In genomic region chr11:31417071-31417470, GRCm38 (mm10) we compare ENCODE assay signal across 27 mouse cellular contexts.
"Had no signal": no experiment of that assay in that cellular context is flagged by ENCODE, and none has a peak within 500 bp of the region (broad histone marks: within the 10 kb centered on the region; RNA-seq: fewer than 3 reads in every experiment).

No protein-coding gene starts in this region.

- ATAC-seq: hindbrain, embryonic 16.5 days; inflammation-experienced regulatory T-cells, adult 6 months; intestine, embryonic 15.5 days; liver, embryonic 12.5 days had no signal

- H3K9ac ChIP-seq: heart, embryonic 12.5 days; hindbrain, embryonic 14.5 days; intestine, embryonic 15.5 days; kidney, embryonic 15.5 days; limb, embryonic 13.5 days; limb, embryonic 15.5 days; liver, embryonic 12.5 days; liver, embryonic 14.5 days had no signal

- H3K27ac ChIP-seq: gastrocnemius, adult 2 months; heart, adult 2 months; heart, embryonic 10.5 days; hindbrain, embryonic 10.5 days; hindbrain, embryonic 14.5 days; intestine, embryonic 15.5 days; kidney, embryonic 15.5 days; kidney, postnatal 0 days; limb, embryonic 13.5 days; limb, embryonic 15.5 days; liver, embryonic 12.5 days; liver, embryonic 14.5 days had no signal

- H3K4me2 ChIP-seq: heart, embryonic 12.5 days; hindbrain, embryonic 14.5 days; intestine, embryonic 15.5 days; kidney, embryonic 15.5 days; limb, embryonic 13.5 days; limb, embryonic 15.5 days; liver, embryonic 12.5 days had no signal

- H3K36me3 ChIP-seq: heart, embryonic 10.5 days; heart, embryonic 12.5 days; hindbrain, embryonic 10.5 days; intestine, embryonic 15.5 days; kidney, embryonic 15.5 days; limb, embryonic 13.5 days; limb, embryonic 15.5 days; liver, embryonic 12.5 days had no signal

- H3K4me3 ChIP-seq: gastrocnemius, adult 2 months; heart, adult 2 months; heart, embryonic 10.5 days; heart, embryonic 12.5 days; hindbrain, embryonic 10.5 days; intestine, embryonic 15.5 days; kidney, embryonic 15.5 days; limb, embryonic 13.5 days; limb, embryonic 15.5 days; liver, embryonic 12.5 days had no signal

- H3K4me1 ChIP-seq: heart, embryonic 10.5 days; heart, embryonic 12.5 days; hindbrain, embryonic 10.5 days; intestine, embryonic 15.5 days; kidney, embryonic 15.5 days; limb, embryonic 13.5 days; limb, embryonic 15.5 days; liver, embryonic 12.5 days had no signal

- DNase-seq: gastrocnemius, adult 2 months; gastrocnemius, postnatal 10 days; gastrocnemius, postnatal 25 days; heart, adult 2 months; heart, postnatal 10 days; heart, postnatal 4 days; kidney, adult 11 months; kidney, adult 2 months; kidney, adult 9 months; kidney, postnatal 14 days; kidney, postnatal 36 days; layer of hippocampus, adult 9-11 months; layer of hippocampus, postnatal 36 days; left cerebral cortex, postnatal 4 days had no signal

- H3K9me3 ChIP-seq: heart, embryonic 10.5 days; heart, embryonic 12.5 days; hindbrain, embryonic 10.5 days; intestine, embryonic 15.5 days; kidney, embryonic 15.5 days; limb, embryonic 13.5 days; limb, embryonic 15.5 days; liver, embryonic 12.5 days had no signal

- H3K27me3 ChIP-seq: heart, embryonic 12.5 days; intestine, embryonic 15.5 days; kidney, embryonic 15.5 days; limb, embryonic 13.5 days; limb, embryonic 15.5 days; liver, embryonic 12.5 days had no signal
